Mouse (Mus musculus) midbrain, embryonic 13.5 days (tissue): ENCODE data around the gene Hypk. TPM values are rescaled to one million over a fixed set of nuclear protein-coding genes. Genes with fewer than 3 reads are reported as not detected.

Experiments
- ATAC-seq: fragments of 200-750 bp; cut with Nextera tagmentation; 2 replicates; pipeline ENCODE4 v1.8.0; 2017; ENCODE audit warnings: mild to moderate bottlenecking, moderate TSS enrichment, moderate library complexity
- H3K27ac ChIP-seq: fragments of 300-500 bp; sonication (generic); 2 replicates; pipeline ENCODE4 v1.5.1; 2015; ENCODE audit warnings: inconsistent platforms, mild to moderate bottlenecking, moderate library complexity
- H3K27me3 ChIP-seq: fragments of 300-500 bp; sonication (generic); 2 replicates; pipeline ENCODE4 v1.6.1; 2015; ENCODE audit warnings: mild to moderate bottlenecking, inconsistent platforms
- H3K36me3 ChIP-seq: fragments of 300-500 bp; sonication (generic); 2 replicates; pipeline ENCODE4 v1.6.1; 2015; ENCODE audit warnings: mild to moderate bottlenecking, inconsistent platforms
- H3K4me1 ChIP-seq: fragments of 300-500 bp; sonication (generic); replicated peaks from 2 replicates; pipeline ENCODE4 v1.6.1; 2015; ENCODE audit warnings: inconsistent platforms
- H3K4me2 ChIP-seq: fragments of 300-500 bp; sonication (generic); replicated peaks from 2 replicates; pipeline ENCODE4 v1.6.1; 2015; ENCODE audit warnings: moderate library complexity, mild to moderate bottlenecking, inconsistent platforms
- H3K4me3 ChIP-seq: fragments of 300-500 bp; sonication (generic); replicated peaks from 2 replicates; pipeline ENCODE4 v1.5.1; 2015; ENCODE audit warnings: mild to moderate bottlenecking, inconsistent platforms
- H3K9ac ChIP-seq: fragments of 300-500 bp; sonication (generic); replicated peaks from 2 replicates; pipeline ENCODE4 v1.6.1; 2015; ENCODE audit warnings: mild to moderate bottlenecking, inconsistent platforms
- H3K9me3 ChIP-seq: fragments of 300-500 bp; sonication (generic); 2 replicates; pipeline ENCODE4 v1.6.1; 2016; ENCODE audit warnings: mild to moderate bottlenecking, inconsistent platforms
- WGBS: fragments of 180-500 bp; shearing (Covaris S2); methylation state at CpG from one replicate; pipeline ENCODE4 v1.1.7; 2015; 5-methylcytosine and 5-hydroxymethylcytosine counted together
- polyA plus RNA-seq: library from polyadenylated mRNA; unstranded; fragments of >200 nt; fragmentation: Nextera tagmentation; extraction: Ambion mirVana; gene quantifications from 2 replicates; pipeline ENCODE4 v1.2.1, GENCODE M21; 2015

Hypk gene
- polyA plus RNA-seq, 1 experiment from 2014 or later = 118 TPM

DNA sequence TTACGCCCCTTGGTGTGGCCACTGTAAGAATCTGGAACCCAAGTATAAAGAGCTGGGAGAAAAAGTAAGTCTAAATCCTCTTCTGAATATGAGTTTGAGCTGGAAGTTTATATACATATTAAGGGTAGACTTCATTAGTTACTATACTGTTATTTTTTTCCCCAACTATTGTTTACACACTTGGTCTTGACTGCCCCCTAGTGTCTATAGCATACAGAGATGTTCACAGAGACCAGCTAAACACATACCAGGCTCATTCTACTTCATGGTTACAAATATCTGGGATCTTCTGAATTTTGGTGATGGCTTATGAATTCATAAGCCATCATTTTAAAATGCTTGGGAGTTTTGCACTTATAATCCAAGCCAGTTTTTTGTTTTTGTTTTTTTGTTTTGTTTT lies 18.2 kb upstream of the Hypk start:
- Histone ChIP-seq H3K9ac (no peak overlapping the region), H3K4me3 (no peak overlapping the region), H3K4me2 (no peak overlapping the region), H3K4me1 (no peaks in the 10 kb centered on the region), H3K36me3 (peaks cover 91% of the 10 kb centered on the region), H3K27ac (no peak overlapping the region), H3K27me3 (no peaks in the 10 kb centered on the region), H3K9me3 (no peaks in the 10 kb centered on the region)
- ATAC-seq = no peak
- 100% methylated on average over 1 of the region's 1 CpGs for WGBS

DNA sequence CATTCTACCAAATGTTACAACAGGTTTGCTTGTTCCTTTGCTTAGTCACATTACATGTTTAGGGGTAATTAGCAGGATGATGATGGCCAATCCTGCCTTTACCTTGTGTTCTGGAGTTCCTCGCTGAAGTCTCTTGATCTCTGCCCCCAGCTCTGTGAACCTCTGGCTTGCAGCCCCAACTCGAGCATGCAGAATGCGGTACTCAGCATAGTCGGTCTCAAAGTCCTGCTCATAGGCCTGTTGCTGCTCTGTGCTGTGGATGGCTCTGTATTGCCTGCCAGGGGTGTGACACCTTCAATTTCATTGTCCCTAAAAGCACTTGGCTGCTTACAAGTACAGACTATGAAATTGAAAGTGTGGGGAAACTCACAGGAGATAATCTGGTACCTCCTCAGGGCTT lies 13.3 kb upstream of the Hypk start:
- peaks cover 16% of the 10 kb centered on the region for H3K4me1 ChIP-seq
- H3K27ac ChIP-seq = no peak overlapping the region
- no peaks in the 10 kb centered on the region for H3K9me3 ChIP-seq
- no peak for ATAC-seq
- peaks cover 35% of the 10 kb centered on the region for H3K27me3 ChIP-seq
- no peak overlapping the region for H3K9ac ChIP-seq
- H3K36me3 ChIP-seq = peaks cover 47% of the 10 kb centered on the region
- H3K4me2 ChIP-seq = no peak overlapping the region
- H3K4me3 ChIP-seq = no peak overlapping the region
- WGBS = 83% methylated on average over 4 of the region's 4 CpGs

DNA sequence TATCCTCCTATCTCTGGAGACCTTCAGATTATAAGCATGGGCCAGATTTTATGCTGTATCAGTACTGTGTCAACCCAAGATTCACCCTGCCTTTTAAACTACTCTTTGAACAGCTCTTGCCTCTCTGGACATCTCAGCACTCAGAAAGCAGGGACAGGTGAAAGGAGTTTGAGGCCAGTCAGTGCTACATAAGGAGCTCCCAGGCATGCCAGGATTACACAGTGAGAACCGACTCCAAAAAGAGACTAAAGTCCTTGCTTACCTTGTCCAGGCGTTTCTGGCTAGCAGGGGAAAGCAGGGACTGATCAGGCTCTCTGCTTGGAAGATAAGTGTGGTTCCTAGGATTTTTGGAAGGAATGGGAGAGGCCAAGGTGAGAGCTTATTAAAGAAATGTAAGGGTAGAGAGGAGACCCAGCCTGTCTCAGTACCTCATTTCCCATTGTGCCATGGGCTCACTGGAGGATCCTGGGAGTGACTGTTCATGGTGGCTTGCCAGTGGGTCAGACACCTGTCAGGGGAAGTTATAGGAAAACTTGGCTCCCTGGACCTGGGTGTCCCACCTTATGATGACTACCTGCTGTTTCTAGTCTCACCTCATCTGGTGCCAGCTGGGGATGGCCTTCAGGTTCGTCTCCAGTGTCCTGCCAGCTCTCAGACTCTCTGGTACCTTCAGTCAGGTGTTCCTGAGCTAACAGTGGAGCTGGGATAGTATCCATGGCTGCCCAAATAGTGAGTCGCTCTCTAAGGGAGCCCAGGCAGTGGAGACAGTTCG lies 12.1 kb upstream of the Hypk start:
- no peak overlapping the region for H3K4me3 ChIP-seq
- no peak for ATAC-seq
- no peak overlapping the region for H3K4me2 ChIP-seq
- no peak overlapping the region for H3K27ac ChIP-seq
- peaks cover 35% of the 10 kb centered on the region for H3K27me3 ChIP-seq
- H3K9ac ChIP-seq = no peak overlapping the region
- H3K4me1 ChIP-seq = peaks cover 16% of the 10 kb centered on the region
- 59% methylated on average over 5 of the region's 5 CpGs for WGBS
- no peaks in the 10 kb centered on the region for H3K9me3 ChIP-seq
- peaks cover 36% of the 10 kb centered on the region for H3K36me3 ChIP-seq

DNA sequence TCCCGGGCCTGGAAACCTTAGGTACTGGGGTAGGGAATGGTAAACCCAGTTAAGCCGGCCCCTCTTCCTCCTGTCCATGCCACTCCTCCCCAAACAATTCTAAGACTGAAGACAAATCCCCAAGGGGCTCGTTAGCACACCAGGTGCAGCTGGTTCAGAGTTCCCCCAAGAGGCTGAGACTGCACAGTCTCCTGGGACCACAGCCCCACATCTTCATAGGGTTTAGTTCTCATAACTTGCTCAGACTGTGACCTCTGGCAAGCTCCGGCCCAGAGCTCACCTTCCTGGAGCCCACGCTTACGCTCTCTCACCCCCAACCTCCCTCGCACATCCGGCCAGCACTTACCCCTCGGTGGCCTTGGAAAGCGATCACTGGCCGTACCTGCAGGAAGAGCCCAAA lies 11.3 kb upstream of the Hypk start:
- H3K9ac ChIP-seq = 0 out of 2 replicates have a peak overlapping the region, but pooled peaks have one; percentile 46
- no peak for ATAC-seq

DNA sequence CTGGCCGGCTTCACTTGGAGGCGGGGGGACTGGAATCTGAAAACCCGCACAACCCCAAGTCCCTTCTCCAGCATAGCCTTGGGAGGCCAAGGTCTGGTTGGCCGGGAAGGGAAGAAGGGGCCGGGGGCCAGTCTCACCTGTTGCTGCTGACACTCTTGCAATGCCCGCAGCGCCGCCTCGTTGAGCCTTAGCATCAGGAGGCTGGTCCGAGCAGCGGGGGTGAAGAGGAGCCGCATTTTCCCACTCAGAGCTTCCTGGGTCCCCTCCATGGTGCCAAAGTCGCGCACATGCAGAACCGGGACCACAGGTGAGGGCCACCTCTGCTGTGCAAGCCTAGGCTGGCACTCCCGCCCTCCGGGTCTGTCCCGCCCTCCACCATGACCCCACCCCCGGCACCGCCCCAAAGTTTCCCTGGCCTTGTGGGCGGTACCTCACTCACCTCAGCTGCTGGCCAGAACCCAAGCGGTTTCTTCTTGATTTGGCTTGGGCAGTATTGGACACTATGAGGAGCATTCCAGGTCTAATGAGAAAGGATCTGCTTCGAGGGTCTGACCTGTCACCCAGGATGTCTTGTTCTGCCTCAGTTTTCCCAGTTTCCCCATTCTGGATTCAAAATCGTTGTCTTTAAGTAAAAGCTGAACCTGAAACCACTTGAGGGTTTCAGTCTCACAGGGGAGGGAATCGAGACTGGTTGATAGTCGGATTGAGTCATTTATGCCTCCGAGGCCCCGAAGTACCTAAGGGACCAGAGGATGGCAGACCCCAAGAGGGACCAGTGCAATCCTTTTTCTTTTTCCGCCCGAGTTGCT lies 10.6 kb upstream of the Hypk start:
- peak; percentile 56; the same call in 1 of the 2 replicates for ATAC-seq
- Histone ChIP-seq H3K4me2 (peak overlapping the region; percentile 57), H3K9ac (peak overlapping the region; percentile 46; the same call in 1 of the 2 replicates), H3K4me1 (peaks cover 16% of the 10 kb centered on the region), H3K27me3 (peaks cover 35% of the 10 kb centered on the region), H3K27ac (no peak overlapping the region), H3K9me3 (no peaks in the 10 kb centered on the region), H3K4me3 (peak overlapping the region; percentile 29), H3K36me3 (peaks cover 26% of the 10 kb centered on the region)
- 2% methylated on average over 29 of the region's 30 CpGs for WGBS

More for the DNA sequence above, 11.3 kb upstream of the Hypk start:
- H3K9me3 ChIP-seq = no peaks in the 10 kb centered on the region
- H3K4me1 ChIP-seq = peaks cover 16% of the 10 kb centered on the region
- 16% methylated on average over 11 of the region's 11 CpGs for WGBS
- H3K4me2 ChIP-seq = peak overlapping the region; percentile 57
- H3K27me3 ChIP-seq = peaks cover 35% of the 10 kb centered on the region
- H3K4me3 ChIP-seq = peak overlapping the region; percentile 29; the same call in 1 of the 2 replicates
- H3K36me3 ChIP-seq = peaks cover 31% of the 10 kb centered on the region
- H3K27ac ChIP-seq = no peak overlapping the region

DNA sequence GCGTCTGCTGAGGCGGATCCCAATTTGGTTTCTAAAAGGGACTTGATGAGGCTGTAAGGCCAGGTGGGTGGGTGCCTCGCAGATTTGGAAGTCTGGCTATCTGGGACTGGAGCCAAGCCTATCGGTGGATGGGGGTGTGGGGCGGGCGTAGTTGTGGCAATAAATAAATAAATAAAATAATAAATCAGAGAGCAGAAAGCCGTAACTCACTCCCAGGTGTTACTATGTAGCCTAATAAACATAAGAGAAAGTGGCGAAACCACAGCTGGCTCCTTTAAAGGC lies 10.1 kb upstream of the Hypk start:
- H3K9ac ChIP-seq = 0 out of 2 replicates have a peak overlapping the region, but pooled peaks have one; percentile 32
- H3K27me3 ChIP-seq = peaks cover 35% of the 10 kb centered on the region
- 15% methylated on average over 8 of the region's 8 CpGs for WGBS
- ATAC-seq = no peak
- H3K4me1 ChIP-seq = peaks cover 17% of the 10 kb centered on the region
- 0 out of 2 replicates have a peak overlapping the region, but pooled peaks have one; percentile 29 for H3K4me3 ChIP-seq
- peaks cover 21% of the 10 kb centered on the region for H3K36me3 ChIP-seq
- H3K4me2 ChIP-seq = peak overlapping the region; percentile 57
- no peak overlapping the region for H3K27ac ChIP-seq
- no peaks in the 10 kb centered on the region for H3K9me3 ChIP-seq

DNA sequence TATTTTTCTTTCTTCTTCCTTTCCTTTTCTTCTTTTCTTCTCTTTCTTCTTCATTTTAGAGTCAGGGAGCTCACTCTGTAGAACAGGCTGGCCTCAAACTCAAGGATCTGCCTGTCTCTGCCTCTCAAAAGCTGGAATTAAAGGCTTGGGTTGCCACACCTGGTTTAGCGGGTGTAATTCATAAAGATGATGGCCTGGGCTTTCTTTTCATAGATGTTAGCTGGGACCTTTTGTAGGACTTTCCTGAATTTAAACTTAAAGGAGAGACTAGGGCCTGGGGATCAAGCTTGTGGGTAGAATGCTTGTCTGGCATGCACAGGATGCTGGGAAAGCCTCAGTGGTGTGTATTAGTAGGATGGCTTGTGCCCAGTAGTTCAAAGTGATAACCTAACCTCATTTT lies 8.9 kb upstream of the Hypk start, which contains the start of gene Ell3:
TSS of gene Ell3 (minus strand) at position 101 of the 400 bp plus-strand sequence.
- no peak for ATAC-seq
- Histone ChIP-seq H3K4me3 (no peak within 1 kb of the TSS), H3K27me3 (peaks cover 35% of the 10 kb centered on the region), H3K9me3 (no peaks in the 10 kb centered on the region), H3K4me2 (peak within 1 kb of the TSS; percentile 57), H3K9ac (no peak within 1 kb of the TSS), H3K36me3 (peaks cover 9% of the 10 kb centered on the region), H3K27ac (no peak within 1 kb of the TSS), H3K4me1 (peaks cover 22% of the 10 kb centered on the region)
- 83% methylated on average over 1 of the region's 1 CpGs for WGBS

DNA sequence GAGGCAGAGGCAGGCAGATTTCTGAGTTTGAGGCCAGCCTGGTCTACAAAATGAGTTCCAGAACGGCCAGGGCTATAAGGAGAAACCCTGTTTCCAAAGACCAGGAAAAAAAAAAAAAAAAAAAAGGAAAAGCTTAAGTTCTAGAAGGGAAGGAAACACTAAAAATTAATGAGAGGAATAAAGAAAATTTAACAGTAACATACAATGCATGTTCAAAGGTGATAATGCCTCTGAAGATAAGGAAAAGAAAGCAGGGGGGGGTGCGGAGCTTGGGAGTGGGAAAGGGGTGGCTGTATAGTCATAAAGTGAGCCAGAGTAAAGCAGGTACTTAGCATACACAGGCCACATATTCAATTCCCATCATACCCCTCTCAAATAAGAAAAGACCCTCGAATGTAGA lies 8.0 kb upstream of the Hypk start:
- Histone ChIP-seq H3K9ac (no peak overlapping the region), H3K4me2 (no peak overlapping the region), H3K36me3 (0 out of 2 replicates have a peak, but pooled peaks cover under 1% of the 10 kb centered on the region), H3K27ac (no peak overlapping the region), H3K4me1 (peaks cover 23% of the 10 kb centered on the region), H3K4me3 (no peak overlapping the region), H3K9me3 (no peaks in the 10 kb centered on the region), H3K27me3 (peaks cover 34% of the 10 kb centered on the region)
- WGBS = 87% methylated on average over 3 of the region's 3 CpGs
- no peak for ATAC-seq

DNA sequence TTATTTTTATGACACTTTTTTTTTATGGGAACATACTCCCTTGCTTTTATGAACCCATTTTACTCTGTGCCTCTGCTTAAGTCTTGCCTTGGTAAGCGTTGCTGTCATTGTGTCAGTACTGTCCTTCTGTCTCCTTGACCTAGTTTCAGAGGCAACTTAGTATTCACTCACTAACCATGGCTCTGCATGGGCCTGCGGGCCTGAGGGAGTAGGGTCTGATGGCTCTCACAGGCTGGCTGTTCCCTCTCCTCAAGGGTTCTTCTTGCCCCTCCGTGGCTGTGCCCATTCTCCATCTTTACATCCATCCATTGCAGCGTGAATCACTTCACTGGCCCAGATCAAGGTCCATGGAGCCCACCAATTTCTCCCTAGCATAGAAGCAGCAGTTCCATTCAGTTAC lies 6.6 kb upstream of the Hypk start:
- Histone ChIP-seq H3K4me2 (no peak overlapping the region), H3K27ac (no peak overlapping the region), H3K36me3 (peaks cover 2% of the 10 kb centered on the region; the same call in 1 of the 2 replicates), H3K9ac (no peak overlapping the region), H3K27me3 (peaks cover 23% of the 10 kb centered on the region), H3K9me3 (no peaks in the 10 kb centered on the region), H3K4me1 (peaks cover 36% of the 10 kb centered on the region), H3K4me3 (no peak overlapping the region)
- ATAC-seq = no peak
- 83% methylated on average over 4 of the region's 4 CpGs for WGBS

DNA sequence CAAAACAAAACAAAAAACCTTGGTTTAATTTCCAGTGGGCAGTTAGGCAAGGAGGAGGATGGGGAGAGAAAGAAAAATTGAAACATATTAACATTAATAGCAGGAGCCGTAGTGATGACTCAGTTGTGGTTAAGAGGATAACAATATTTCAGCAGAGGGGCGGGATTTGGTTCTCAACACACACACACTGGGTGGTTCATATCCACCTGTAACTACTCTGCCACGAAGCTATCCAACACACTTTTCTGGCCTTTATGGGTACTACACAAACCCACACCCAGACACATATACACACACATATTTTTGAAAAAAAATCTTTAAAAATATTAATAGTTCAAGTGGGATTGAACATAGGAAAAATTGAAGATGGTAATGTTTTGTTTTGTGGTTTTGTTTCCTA lies 6.1 kb upstream of the Hypk start:
- no peak for ATAC-seq
- peaks cover 33% of the 10 kb centered on the region for H3K4me1 ChIP-seq
- WGBS = 86% methylated on average over 3 of the region's 3 CpGs
- H3K27ac ChIP-seq = no peak overlapping the region
- peaks cover 18% of the 10 kb centered on the region for H3K27me3 ChIP-seq
- H3K4me2 ChIP-seq = no peak overlapping the region
- H3K9ac ChIP-seq = no peak overlapping the region
- H3K9me3 ChIP-seq = no peaks in the 10 kb centered on the region
- H3K4me3 ChIP-seq = no peak overlapping the region
- H3K36me3 ChIP-seq = peaks cover 4% of the 10 kb centered on the region; the same call in 1 of the 2 replicates

DNA sequence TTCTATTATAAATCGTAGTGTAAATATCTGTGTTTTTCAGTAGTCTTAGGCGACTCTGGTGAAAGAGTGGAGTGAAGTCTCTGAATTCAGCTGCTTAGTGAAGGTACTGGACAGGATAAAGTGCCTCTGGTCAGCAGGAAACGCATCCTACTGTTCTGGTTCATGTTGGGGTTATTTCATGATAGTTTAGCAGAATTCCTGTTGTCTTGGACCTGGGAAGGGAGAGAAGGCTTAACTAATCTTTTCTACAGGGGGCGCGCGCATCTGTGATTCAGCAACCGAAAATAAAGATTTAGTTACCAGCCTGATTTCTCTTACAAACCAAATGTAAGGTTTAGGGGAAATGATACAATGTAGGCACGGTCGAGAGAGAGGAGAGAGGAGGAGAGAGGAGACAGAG lies 5.0 kb upstream of the Hypk start:
- ATAC-seq = no peak
- Histone ChIP-seq H3K9ac (no peak overlapping the region), H3K27me3 (peaks cover 7% of the 10 kb centered on the region), H3K4me2 (peak overlapping the region; percentile 62), H3K9me3 (no peaks in the 10 kb centered on the region), H3K4me3 (peak overlapping the region; percentile 98), H3K4me1 (peaks cover 27% of the 10 kb centered on the region), H3K27ac (peak overlapping the region; percentile 52; the same call in 1 of the 2 replicates), H3K36me3 (peaks cover 14% of the 10 kb centered on the region)
- WGBS = 18% methylated on average over 9 of the region's 9 CpGs
